Mouse (Mus musculus) megakaryocyte, embryonic 14.5 days (primary cell): Measurements from ENCODE around the gene Gm6793.

ENCODE experiments used
- FLI1 ChIP-seq: IDR thresholded peaks from 2 replicates; pipeline ENCODE4 v1.6.1; 2012; ENCODE audit warnings: low read length, inconsistent platforms, mixed read lengths
- GATA1 ChIP-seq: IDR thresholded peaks from 3 replicates; pipeline ENCODE4 v1.6.1; 2012; ENCODE audit warnings: mixed read lengths, low read length, inconsistent platforms, borderline replicate concordance

DNA sequence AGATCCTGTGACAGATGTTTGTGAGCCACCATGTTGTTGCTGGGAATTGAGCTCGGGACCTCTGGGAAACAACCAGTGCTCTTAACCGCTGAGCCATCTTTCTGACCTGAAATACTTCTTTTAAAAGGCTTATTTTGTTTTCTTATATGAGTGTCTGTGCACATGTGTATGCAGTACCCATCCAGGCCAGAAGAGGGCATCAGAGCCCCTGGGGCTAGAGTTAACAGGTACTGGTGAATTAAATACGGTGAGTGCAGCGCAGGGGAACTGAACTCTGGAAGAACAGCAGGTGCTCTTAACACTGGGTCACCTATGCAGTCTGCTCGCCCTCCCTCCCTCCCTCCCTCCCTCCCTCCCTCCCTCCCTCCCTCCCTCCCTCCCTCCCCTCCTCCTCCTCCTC lies 30.3 kb upstream of the Gm6793 start:
- TF ChIP-seq GATA1 (no peak), FLI1 (no peak)
